Mouse (Mus musculus): ENCODE data around the gene Dstyk.
"Not testable (repeated sequence)": the region's sequence is repeated elsewhere in the genome, so short reads cannot be mapped to it uniquely, and the experiment has no call there.

Gene Dstyk

GRCm38 (mm10) chr1:132436960-132437359 is 19.6 kb downstream of the Dstyk start:
- DNase-seq (ENCODE audit: low read depth) = no peak

DNA sequence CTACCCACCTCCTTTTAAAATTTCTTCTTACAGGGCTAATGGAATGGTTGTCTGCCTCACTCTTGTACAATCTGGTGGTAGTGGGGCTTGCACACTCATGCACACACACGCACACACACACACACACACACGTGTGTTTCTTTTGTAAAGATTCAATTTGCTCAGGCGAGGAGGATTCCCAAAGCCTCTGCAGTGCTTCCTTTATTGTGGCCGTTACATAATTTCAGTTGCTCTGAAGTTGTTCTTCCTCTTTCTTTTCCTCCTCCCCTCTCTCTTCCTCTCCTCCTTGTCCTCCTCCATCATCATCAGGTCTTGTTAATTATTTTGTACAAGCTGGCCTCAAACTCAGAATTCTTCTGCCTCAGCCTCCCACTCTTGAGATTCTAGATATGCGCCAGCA is 20.0 kb downstream of the Dstyk start:
- DNase-seq (ENCODE audit: low read depth) = no peak

- DNase-seq (ENCODE audit: low read depth) = no peak
Measured at GRCm38 (mm10) chr1:132440896-132441435, 23.6 kb downstream of the Dstyk start.

- DNase-seq (ENCODE audit: low read depth) = no peak
Measured at GRCm38 (mm10) chr1:132449742-132450141, 32.4 kb downstream of the Dstyk start.

DNA sequence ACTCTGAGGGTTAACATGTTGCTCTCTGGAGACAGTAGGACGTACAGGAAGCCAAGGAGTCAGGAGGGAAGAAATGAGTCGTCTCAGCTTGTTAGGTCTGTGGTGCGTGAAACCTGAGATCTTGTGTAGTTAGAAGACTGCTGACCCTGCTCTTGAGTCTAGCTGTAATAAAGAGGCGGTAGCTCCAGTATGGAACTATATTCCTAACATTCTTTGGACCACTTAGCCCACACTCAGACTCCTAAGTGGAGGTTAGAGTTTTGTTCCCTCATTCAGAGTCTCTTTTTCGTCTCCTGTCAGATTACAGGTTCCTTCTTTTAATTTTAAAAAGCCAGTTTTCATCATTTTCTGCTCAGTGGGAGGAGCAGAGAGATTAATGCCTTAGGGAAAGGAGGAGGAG is 47.3 kb downstream of the Dstyk start:
- no peak for DNase-seq (ENCODE audit: low read depth)

DNA sequence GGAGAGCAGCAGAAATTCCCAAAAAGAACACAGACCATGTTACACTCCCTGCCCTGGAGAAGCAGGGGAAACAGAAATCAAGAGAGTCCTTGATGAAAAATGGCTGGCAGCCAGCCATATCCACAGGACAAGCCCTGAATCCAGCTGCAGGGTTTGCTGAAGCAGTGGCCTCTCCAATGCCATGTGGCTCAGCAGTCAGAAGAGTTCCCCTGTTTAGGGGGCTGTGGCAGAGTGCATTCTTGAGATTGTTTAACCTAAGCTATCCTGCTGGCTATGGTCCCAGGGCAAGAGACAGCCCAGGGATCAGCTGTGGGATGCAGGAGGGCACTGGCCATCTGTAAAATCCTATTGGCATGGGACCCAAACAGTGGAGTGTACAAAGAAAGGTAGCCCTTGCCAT is 51.6 kb downstream of the Dstyk start:
- no peak for DNase-seq (ENCODE audit: low read depth)

DNA sequence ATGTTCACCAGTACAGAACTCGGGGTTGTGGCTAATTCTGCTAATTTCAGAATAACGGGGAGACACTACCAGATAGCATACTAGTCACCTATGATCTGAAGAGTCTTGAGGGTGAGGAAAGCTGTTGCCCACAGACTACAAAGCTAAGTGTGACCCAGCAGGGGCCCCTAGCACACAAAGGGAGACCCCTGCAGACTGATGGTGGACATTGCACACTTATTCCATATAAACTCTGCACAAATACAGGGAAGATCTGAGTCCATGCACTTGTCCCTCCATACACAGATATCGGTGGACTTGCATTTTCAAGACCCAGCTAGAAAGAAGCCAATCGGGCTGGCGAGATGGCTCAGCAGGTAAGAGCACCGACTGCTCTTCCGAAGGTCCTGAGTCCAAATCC is 52.2 kb downstream of the Dstyk start:
- no peak for DNase-seq (ENCODE audit: low read depth)

- DNase-seq (ENCODE audit: low read depth) = not testable (repeated sequence)
Measured at GRCm38 (mm10) chr1:132470031-132470430, 52.7 kb downstream of the Dstyk start.

DNA sequence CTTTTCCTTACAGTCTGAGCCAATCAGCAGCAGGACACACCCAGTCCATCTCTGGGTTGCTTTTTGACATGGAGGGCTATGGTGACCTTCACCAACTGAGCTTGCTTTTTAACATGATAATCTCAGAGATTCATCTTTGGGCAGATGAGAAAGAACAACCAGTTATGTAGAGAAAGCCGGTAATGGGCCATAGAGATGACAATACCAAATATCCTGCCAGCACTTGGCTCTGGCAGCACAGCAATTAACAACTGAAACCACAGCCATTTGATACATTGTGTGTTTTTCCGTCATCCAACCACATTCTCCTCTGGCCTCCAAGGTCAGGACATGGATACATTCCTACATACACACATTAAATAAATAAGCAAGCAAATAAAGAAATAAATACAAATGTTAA is 53.7 kb downstream of the Dstyk start:
- DNase-seq (ENCODE audit: low read depth) = no peak

DNA sequence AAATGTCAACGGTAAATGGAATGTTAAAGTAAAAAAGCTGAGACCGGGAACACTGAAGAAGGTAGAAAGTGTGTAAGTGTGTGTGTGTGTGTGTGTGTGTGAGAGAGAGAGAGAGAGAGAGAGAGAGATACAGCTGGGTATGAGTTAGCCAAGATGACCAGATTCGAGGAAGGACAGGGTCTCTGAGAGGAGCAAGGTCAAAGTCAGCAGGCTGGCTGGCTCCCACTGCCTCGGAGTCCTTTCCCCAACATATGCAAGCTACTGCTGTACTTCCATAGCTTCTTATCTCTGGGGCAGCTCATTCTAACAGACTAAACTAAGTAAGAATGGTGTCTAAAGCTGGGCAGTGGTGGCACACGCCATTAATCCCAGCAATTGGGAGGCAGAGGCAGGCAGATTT is 54.1 kb downstream of the Dstyk start:
- no peak for DNase-seq (ENCODE audit: low read depth)

GRCm38 (mm10) chr1:132472537-132472936 is 55.2 kb downstream of the Dstyk start:
- DNase-seq (ENCODE audit: low read depth) = no peak

- no peak for DNase-seq (ENCODE audit: low read depth)
Measured at GRCm38 (mm10) chr1:132474496-132474895, 57.1 kb downstream of the Dstyk start.

GRCm38 (mm10) chr1:132476575-132476927 is 59.2 kb downstream of the Dstyk start:
- no peak for DNase-seq (ENCODE audit: low read depth)

DNA sequence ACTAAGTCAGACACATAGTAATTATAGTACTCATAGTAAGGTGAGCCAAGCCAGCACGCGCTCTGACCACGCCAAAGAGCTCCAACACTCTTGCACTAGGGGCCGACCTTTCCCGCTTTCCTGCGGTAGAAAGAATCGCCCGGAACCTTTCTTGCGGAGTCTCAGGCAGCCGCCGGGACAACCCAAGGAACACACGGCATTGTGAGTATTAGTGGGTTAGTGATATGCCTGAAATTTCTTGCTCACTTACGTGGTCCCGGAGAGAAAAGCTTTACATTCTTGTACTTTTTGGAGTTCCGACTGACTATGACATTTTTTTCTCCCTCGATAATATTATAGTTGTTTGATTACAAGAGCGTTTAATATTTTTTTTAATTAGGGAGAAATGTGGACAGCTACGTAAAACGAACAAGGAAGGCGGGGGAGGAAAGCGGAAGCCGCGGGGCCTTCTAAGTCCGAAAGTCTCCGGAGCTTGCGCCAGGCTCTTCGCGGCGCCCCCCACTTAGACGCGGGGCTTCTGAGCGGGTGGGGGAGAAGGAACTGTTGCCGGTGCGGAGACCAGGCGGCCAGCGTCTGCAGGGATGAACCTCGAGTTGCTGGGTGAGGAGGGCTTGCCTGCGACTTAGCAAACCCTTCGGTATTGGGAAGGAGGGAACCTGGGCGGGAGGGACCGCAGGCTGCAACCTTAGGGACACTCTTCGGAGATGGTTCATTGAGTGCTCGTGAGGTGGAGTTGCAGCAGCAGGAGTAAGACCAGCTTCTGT is 59.8 kb downstream of the Dstyk start, which contains the start of gene Rbbp5:
Gene Rbbp5 (plus strand): TSS at position 438 of the 764 bp plus-strand sequence.
- DNase-seq (ENCODE audit: low read depth) = peak; percentile 86

GRCm38 (mm10) chr1:132479438-132479837 is 62.1 kb downstream of the Dstyk start:
- no peak for DNase-seq (ENCODE audit: low read depth)

GRCm38 (mm10) chr1:132481619-132482018 is 64.3 kb downstream of the Dstyk start:
- no peak for DNase-seq (ENCODE audit: low read depth)

DNA sequence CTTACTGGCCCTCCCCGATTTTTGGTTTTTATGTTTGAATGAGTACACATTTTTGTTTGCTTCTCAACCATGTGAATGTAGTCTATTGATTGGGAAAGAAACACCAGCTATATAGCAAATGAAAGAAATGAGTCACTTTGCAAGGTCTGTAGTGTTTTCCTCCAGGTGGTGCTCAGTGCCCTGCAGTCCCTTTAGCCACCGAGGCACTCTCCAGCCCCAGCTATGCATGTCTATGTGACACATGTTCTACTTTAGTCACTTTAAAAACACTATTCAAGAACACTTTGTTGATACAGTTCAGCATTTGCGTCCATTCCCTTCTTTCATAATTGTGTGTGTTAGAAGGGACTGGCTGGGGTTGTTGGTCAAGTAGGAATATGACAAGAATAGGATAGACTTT is 65.9 kb downstream of the Dstyk start:
- no peak for DNase-seq (ENCODE audit: low read depth)

- DNase-seq (ENCODE audit: low read depth) = no peak
Measured at GRCm38 (mm10) chr1:132483759-132484158, 66.4 kb downstream of the Dstyk start.

GRCm38 (mm10) chr1:132500535-132500934 is 83.2 kb downstream of the Dstyk start:
- DNase-seq (ENCODE audit: low read depth) = no peak

DNA sequence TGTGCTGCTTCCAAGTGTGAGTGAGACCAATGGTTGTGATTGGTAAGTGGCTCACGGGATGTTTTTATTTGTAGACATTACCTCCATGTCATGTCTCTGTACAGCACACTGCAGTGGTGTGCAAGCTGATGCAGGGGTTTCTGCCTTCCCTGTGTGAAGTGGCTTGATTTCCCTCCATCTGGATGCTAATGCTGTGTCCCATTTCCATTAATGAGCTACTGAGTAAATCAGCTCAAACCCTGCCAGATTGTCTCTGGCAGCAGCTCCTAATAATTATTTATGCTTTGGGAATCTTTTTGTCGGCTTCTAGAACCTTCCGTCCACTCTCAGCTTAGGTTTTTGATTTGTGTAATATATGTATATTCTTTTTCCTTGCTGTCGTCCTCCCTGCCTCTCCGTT is 87.8 kb downstream of the Dstyk start:
- no peak for DNase-seq (ENCODE audit: low read depth)

- DNase-seq (ENCODE audit: low read depth) = no peak
Measured at GRCm38 (mm10) chr1:132506058-132506457, 88.7 kb downstream of the Dstyk start, which contains the start of gene Tmem81. Gene Tmem81, plus strand, starts transcription at chr1:132506230.

DNA sequence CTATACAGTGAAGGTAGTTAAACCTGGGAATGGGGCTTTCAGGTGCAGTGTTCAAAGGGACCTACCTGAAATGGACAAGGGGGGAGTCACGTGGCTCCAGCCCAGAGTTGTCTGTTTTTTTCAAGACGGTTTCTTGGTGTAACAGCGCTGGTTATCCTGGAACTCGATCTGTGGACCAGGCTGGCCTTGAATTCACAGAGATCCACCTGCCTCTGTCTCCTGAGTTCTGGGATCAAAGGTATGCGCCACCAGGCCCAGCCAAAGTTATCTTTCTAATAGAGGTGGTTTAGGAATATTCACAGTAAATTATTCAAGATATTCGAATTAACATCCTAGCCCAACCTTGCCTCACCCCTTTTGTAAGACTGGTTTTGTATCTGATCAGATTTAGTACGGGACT is 89.3 kb downstream of the Dstyk start:
- DNase-seq (ENCODE audit: low read depth) = no peak

DNA sequence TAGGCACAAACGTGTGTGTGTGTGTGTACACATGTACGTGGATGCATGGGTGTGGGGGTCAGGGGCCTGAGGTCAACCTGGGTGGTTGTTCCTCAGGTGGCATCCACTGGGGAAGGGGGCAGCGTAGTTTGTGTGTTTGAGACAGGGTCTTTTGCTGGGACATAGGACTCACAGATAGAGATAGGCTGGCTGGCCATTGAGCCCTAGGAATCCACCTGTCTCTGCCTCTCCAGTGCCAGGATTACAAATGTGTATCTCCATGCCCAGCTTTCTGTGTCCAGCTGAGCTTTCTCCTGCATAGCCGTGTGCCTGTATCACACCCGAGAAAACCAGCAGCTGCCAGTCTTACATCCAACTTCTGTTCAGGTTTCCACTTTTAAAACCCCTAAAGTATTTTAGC is 92.4 kb downstream of the Dstyk start:
- DNase-seq (ENCODE audit: low read depth) = no peak

GRCm38 (mm10) chr1:132511521-132511920 is 94.2 kb downstream of the Dstyk start:
- no peak for DNase-seq (ENCODE audit: low read depth)

Measured in c-Kit-positive CD71-positive TER-119-negative erythroid progenitor cells, embryonic 14.5 days (primary cell).